Mouse (Mus musculus) liver, postnatal 0 days (tissue): ENCODE measurements around the gene Gm3839.

ENCODE experiments used
- CTCF ChIP-seq: sonication (generic); IDR thresholded peaks from 2 replicates; pipeline ENCODE4 v1.5.1; 2016; ENCODE audit warnings: antibody characterized with exemption, low read depth
- EP300 ChIP-seq: IDR thresholded peaks from 2 replicates; pipeline ENCODE4 v1.6.1; 2016; ENCODE audit warnings: antibody characterized with exemption, low read depth, mild to moderate bottlenecking

GRCm38 (mm10) chr14:11375225-11375624 is 18.7 kb upstream of the Gm3839 start:
- TF ChIP-seq CTCF (no peak), EP300 (no peak)
